Mouse (Mus musculus): ENCODE results near the gene Dedd2. TPM values are rescaled to one million over a fixed set of nuclear protein-coding genes. Genes with fewer than 3 reads are reported as not detected.

The Dedd2 gene
- total RNA-seq, 2 experiments from 2014 or later: 23.9 to 26.3 TPM

GRCm38 (mm10) chr7:25210482-25210881 is 9.9 kb downstream of the Dedd2 start:
- Histone ChIP-seq H3K27ac (no peak overlapping the region), H3K4me3 (no peak overlapping the region)
- intact Hi-C loops (cut with DNase I): no loop called here
- TF ChIP-seq CTCF (IDR thresholded peaks at IDR 0.05): no peak
- DNase-seq (ENCODE audit: extremely low spot score in 1 of 2, low spot score in 2 of 2): no peak

- TF ChIP-seq CTCF (IDR thresholded peaks at IDR 0.05): no peak
- no peak for DNase-seq (ENCODE audit: extremely low spot score in 1 of 2, low spot score in 2 of 2)
- H3K27ac ChIP-seq: no peak overlapping the region
- no peak overlapping the region for H3K4me3 ChIP-seq
- intact Hi-C loops (cut with DNase I): no loop called here
Measured at GRCm38 (mm10) chr7:25209161-25209622, 11.2 kb downstream of the Dedd2 start.

DNA sequence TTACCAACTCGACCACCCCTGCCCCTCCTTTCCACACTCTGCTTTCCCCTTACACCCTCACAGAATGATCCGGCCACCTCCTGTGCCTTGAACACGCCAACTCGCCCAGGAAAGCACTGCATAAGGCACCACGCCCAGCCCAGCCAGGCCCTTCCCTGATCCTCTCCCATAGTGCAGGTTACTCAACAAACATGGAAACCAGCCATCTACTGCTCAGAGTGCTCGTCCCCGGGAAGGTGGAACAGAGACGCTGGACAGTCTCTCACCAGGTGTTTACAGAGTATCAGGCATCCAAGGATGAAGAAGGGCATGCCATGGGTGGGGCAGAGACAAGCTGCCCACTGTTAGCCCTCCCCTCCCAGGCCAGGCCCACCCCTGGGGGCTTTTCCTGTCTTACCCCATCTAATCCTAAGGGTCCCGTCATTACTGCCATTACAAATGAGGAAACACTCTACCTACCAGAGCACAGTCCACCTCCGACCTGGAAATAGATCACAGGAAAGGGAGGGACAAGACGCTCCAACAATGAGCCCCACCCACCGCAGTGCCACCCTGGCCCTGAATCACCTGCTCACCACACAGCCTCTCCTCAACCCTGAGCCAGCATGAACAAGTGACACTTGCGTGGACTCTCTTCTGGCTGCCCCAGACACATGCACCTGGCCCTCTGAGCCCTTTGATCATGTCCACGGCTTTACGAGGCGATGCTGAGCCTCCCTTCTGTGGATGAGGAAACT is 14.2 kb downstream of the Dedd2 start:
- Histone ChIP-seq H3K27ac (no peak overlapping the region), H3K4me3 (no peak overlapping the region)
- DNase-seq (ENCODE audit: extremely low spot score in 1 of 2, low spot score in 2 of 2): no peak
- TF ChIP-seq CTCF (IDR thresholded peaks at IDR 0.05): no peak
- intact Hi-C loops (cut with DNase I): no loop called here

- TF ChIP-seq CTCF (IDR thresholded peaks at IDR 0.05): no peak
- intact Hi-C loops (cut with DNase I): no loop called here
- Histone ChIP-seq H3K4me3 (no peak overlapping the region), H3K27ac (no peak overlapping the region)
- DNase-seq (ENCODE audit: extremely low spot score in 1 of 2, low spot score in 2 of 2): no peak
Measured at GRCm38 (mm10) chr7:25205355-25206093, 14.9 kb downstream of the Dedd2 start.

DNA sequence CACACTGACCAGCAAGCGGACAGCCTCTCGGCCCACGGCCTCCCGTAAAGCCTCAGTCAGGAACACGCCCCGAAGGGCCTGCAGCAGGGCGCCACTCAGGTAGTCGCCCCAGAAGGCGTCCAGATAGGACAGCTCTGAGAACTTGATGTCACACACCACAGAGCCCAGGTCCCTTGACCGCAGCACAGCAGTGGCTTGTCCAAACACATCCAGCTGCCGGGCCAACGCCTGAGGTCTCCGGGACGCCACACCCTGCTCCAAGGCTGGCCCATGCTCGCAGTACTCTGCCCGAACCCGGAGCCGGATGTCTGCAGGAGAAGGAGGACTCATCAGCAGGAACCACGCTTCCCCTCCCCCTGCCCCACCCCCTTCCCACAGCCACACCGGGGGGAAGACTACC is 16.8 kb downstream of the Dedd2 start:
- DNase-seq (ENCODE audit: extremely low spot score in 1 of 2, low spot score in 2 of 2): no peak
- no peak for TF ChIP-seq CTCF (IDR thresholded peaks at IDR 0.05)
- H3K27ac ChIP-seq: no peak overlapping the region
- H3K4me3 ChIP-seq: no peak overlapping the region
- intact Hi-C loops (cut with DNase I): no loop called here

- Histone ChIP-seq H3K27ac (no peak overlapping the region), H3K4me3 (no peak overlapping the region)
- DNase-seq (ENCODE audit: extremely low spot score in 1 of 2, low spot score in 2 of 2): no peak
- TF ChIP-seq CTCF (IDR thresholded peaks at IDR 0.05): no peak
- intact Hi-C loops (cut with DNase I): no loop called here
Measured at GRCm38 (mm10) chr7:25197384-25198018, 22.9 kb downstream of the Dedd2 start.

DNA sequence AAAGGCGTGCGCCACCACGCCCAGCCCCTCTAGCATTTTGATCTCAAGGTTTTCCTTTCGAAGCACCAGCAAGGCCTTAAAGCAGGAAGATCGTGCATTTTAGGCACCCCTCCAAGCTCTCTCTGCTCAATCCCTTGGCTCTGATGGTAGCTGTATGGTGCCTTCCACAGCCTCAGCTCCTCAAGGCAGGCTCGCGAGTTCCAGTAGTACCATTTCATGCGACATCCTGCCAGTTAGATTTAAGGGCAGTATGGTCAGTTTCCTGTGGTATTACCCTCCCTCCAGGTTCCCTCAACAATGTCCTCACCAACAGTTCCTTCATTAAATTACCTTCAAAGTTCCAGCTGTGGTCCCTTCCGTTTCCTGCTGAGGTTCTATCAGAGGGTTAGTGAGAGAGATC is 24.3 kb downstream of the Dedd2 start:
- Histone ChIP-seq H3K27ac (no peak overlapping the region), H3K4me3 (no peak overlapping the region)
- DNase-seq (ENCODE audit: extremely low spot score in 1 of 2, low spot score in 2 of 2): no peak
- intact Hi-C loops (cut with DNase I): no loop called here
- no peak for TF ChIP-seq CTCF (IDR thresholded peaks at IDR 0.05)

GRCm38 (mm10) chr7:25195148-25195547 is 25.3 kb downstream of the Dedd2 start:
- intact Hi-C loops (cut with DNase I): no loop called here
- Histone ChIP-seq H3K27ac (no peak overlapping the region), H3K4me3 (no peak overlapping the region)
- no peak for DNase-seq (ENCODE audit: extremely low spot score in 1 of 2, low spot score in 2 of 2)
- no peak for TF ChIP-seq CTCF (IDR thresholded peaks at IDR 0.05)

DNA sequence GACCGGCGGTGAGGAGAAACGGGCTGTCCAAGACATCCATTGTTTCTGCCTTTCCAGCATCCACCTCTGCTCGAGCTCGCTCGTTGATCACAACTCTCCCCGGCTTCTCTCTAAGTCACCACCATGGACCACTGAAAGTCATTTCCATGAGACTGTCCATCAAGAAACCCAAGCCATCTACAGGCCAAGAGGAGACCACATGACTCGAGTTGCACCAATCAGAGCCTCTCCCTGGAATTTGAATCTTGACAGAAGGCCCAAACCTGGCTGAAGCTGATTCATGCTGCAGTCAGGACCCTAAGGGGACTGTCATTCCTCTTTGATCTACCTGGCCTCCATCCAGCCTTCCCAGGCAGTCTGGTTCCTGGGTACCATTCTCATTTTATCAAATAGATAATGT is 28.3 kb downstream of the Dedd2 start:
- TF ChIP-seq CTCF (IDR thresholded peaks at IDR 0.05): no peak
- H3K27ac ChIP-seq: no peak overlapping the region
- intact Hi-C loops (cut with DNase I): no loop called here
- H3K4me3 ChIP-seq: no peak overlapping the region
- DNase-seq (ENCODE audit: extremely low spot score in 1 of 2, low spot score in 2 of 2): no peak

DNA sequence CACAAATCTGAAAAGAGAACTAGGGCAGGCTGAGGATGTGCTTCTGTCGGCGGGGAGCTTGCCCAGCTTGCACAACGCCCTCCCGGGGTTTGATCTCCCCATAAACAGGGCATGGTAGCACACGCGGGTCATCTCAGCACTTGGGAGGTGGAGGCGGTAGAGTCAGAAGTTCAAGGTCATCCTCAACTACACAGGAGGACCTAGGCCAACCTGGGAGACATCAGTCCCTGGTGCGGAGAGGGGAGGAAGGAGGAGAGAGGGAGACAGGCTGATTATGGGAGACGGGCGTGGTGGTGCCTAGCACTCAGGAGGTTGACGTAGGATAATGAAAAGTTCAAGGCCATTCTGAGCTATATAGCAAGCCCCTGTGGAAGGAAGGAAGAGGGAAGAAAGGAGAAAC is 29.6 kb downstream of the Dedd2 start:
- no peak for DNase-seq (ENCODE audit: extremely low spot score in 1 of 2, low spot score in 2 of 2)
- intact Hi-C loops (cut with DNase I): no loop called here

DNA sequence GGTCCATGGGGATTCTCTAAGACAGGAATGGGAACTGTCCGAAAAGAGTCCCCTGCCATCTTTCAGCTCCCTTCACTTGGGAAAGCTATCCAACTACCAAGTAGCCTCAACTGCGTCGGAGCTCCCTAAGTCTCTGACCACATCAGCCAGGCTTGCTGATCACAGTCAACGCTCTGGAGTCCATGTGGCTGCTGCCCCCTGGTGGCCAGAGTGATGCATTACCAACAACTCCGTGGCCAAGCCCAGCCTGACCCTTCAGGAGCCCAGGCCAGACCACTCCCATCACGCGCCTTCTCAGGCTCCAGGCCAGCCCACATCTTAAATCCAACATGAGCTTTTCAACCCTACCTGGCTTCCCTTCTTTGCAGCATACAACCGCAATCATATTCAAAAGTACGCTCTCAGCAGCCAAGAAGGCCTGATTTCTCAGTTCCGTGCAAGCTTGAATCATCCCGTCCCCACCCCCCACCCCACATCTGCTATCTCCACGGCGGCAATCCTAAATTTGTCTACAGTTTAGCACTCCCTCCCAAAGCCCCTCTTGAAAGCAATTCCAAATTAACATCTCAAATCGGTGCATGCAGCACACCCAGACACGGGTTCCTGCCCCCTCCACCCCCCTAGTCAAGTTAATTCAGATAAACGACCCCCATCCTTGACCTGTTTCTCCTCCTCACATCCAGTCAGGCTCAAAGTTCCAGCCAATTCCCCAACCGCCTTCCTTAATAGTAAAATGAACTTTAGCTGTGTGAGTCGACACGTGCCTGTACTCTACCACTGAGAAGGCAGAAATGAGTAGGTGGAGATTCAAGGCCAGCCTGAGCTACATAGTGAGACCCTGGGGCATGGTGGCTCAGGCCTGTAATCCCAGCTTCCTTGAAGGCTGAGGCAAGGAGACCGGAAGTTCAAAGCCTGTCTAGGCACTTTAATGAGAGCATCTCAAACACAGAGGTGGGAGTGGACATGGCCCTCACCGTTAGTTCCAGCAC is 32.5 kb downstream of the Dedd2 start:
- peak; percentile 99 for TF ChIP-seq CTCF (IDR thresholded peaks at IDR 0.05)
- 0 out of 2 replicates have a peak overlapping the region, but pooled peaks have one; percentile 16 for H3K4me3 ChIP-seq
- no peak overlapping the region for H3K27ac ChIP-seq
- intact Hi-C loops (cut with DNase I): loop anchor here (1.0 kb wide), 1 partner anchor 55 kb away; no protein-coding TSS in a partner anchor
- DNase-seq (ENCODE audit: extremely low spot score in 1 of 2, low spot score in 2 of 2): peak; percentile 86 to 91

More for the DNA sequence above, 29.6 kb downstream of the Dedd2 start:
- Histone ChIP-seq H3K4me3 (no peak overlapping the region), H3K27ac (no peak overlapping the region)
- no peak for TF ChIP-seq CTCF (IDR thresholded peaks at IDR 0.05)

Measured in left cerebral cortex, adult 2 months (tissue).